8 mouse cellular contexts compared by ENCODE assay signal in genomic region chr15:10868716-10869585, GRCm38 (mm10).
DNase-seq lines count a peak whose midpoint lies in the region; ATAC-seq lines count a peak whose summit lies in the region.

No protein-coding gene starts in this region.

- H3K27ac ChIP-seq in hindbrain, embryonic 12.5 days: no peak overlapping the region
- peak overlapping the region; percentile 39 for H3K27ac ChIP-seq in limb, embryonic 15.5 days
- H3K27ac ChIP-seq in stomach, embryonic 15.5 days: no peak overlapping the region

- DNase-seq in layer of hippocampus, adult 9-11 months: peak; percentile 45
- no peak for DNase-seq in layer of hippocampus, postnatal 10 days (ENCODE audit: low spot score in 2 of 2)
- peak; percentile 45 for DNase-seq in brain, adult 2 months (ENCODE audit: low read depth, low spot score)
- no peak for DNase-seq in gastrocnemius, postnatal 4 days (ENCODE audit: low spot score in 2 of 2)

- H3K4me1 ChIP-seq in hindbrain, embryonic 12.5 days: peaks cover 8% of the 10 kb centered on the region; the same call in 1 of the 2 replicates
- H3K4me1 ChIP-seq in limb, embryonic 15.5 days: peaks cover 42% of the 10 kb centered on the region
- no peaks in the 10 kb centered on the region for H3K4me1 ChIP-seq in stomach, embryonic 15.5 days

- H3K9ac ChIP-seq in hindbrain, embryonic 12.5 days: no peak overlapping the region
- no peak overlapping the region for H3K9ac ChIP-seq in limb, embryonic 15.5 days
- H3K9ac ChIP-seq in stomach, embryonic 15.5 days: no peak overlapping the region

- no peaks in the 10 kb centered on the region for H3K36me3 ChIP-seq in hindbrain, embryonic 12.5 days
- no peaks in the 10 kb centered on the region for H3K36me3 ChIP-seq in limb, embryonic 15.5 days
- no peaks in the 10 kb centered on the region for H3K36me3 ChIP-seq in stomach, embryonic 15.5 days

- 57% methylated on average over 14 of the region's 14 CpGs for WGBS in hindbrain, embryonic 12.5 days
- WGBS in limb, embryonic 15.5 days: 53% methylated on average over 14 of the region's 14 CpGs
- WGBS in stomach, embryonic 15.5 days: 58% methylated on average over 14 of the region's 14 CpGs

- no peaks in the 10 kb centered on the region for H3K27me3 ChIP-seq in hindbrain, embryonic 12.5 days
- H3K27me3 ChIP-seq in limb, embryonic 15.5 days: no peaks in the 10 kb centered on the region
- no peaks in the 10 kb centered on the region for H3K27me3 ChIP-seq in stomach, embryonic 15.5 days (replicated peaks)

- H3K9me3 ChIP-seq in hindbrain, embryonic 12.5 days (replicated peaks): no peaks in the 10 kb centered on the region
- H3K9me3 ChIP-seq in limb, embryonic 15.5 days: no peaks in the 10 kb centered on the region
- no peaks in the 10 kb centered on the region for H3K9me3 ChIP-seq in stomach, embryonic 15.5 days

- H3K4me3 ChIP-seq in hindbrain, embryonic 12.5 days: no peak overlapping the region
- no peak overlapping the region for H3K4me3 ChIP-seq in limb, embryonic 15.5 days
- H3K4me3 ChIP-seq in stomach, embryonic 15.5 days (replicated peaks): no peak overlapping the region

- peak; percentile 35; the same call in 1 of the 2 replicates for ATAC-seq in hindbrain, embryonic 12.5 days (ENCODE audit: low FRiP score)
- 0 out of 2 replicates have a peak, but pooled peaks have one; percentile 43 for ATAC-seq in limb, embryonic 15.5 days (ENCODE audit: insufficient number of reproducible peaks, low FRiP score, low TSS enrichment, low read depth)
- ATAC-seq in stomach, embryonic 15.5 days (ENCODE audit: insufficient read depth, low FRiP score, low read depth): peak; percentile 4; the same call in 1 of the 2 replicates
- no peak for ATAC-seq in cerebellum, adult (ENCODE audit: insufficient number of reproducible peaks, low FRiP score, low TSS enrichment)

- no peak overlapping the region for H3K4me2 ChIP-seq in hindbrain, embryonic 12.5 days (replicated peaks)
- H3K4me2 ChIP-seq in limb, embryonic 15.5 days: 0 out of 2 replicates have a peak overlapping the region, but pooled peaks have one; percentile 2
- no peak overlapping the region for H3K4me2 ChIP-seq in stomach, embryonic 15.5 days

Comparison
In these comparisons a context has a peak if more than half of its experiments do, and no peak if none do; other contexts are left out.
1. DNase-seq: peak in layer of hippocampus, adult 9-11 months (single experiment) and brain, adult 2 months (single experiment); none in layer of hippocampus, postnatal 10 days (0 of 2) and gastrocnemius, postnatal 4 days (0 of 2).